Mouse (Mus musculus) intestine, embryonic 14.5 days (tissue): ENCODE data around the gene Isca2. TPM values are rescaled to one million over a fixed set of nuclear protein-coding genes. Genes with fewer than 3 reads are reported as not detected.

Experiments
- ATAC-seq: fragments of 200-750 bp; cut with Nextera tagmentation; replicated peaks from 2 replicates; pipeline ENCODE4 v1.8.0; 2017; ENCODE audit warnings: low read depth, moderate number of reproducible peaks, moderate TSS enrichment, moderate library complexity; ENCODE audit not compliant: low FRiP score, low TSS enrichment
- DNase-seq: peaks from one replicate; pipeline ENCODE4 v3.0.0-alpha.2; 2018; ENCODE audit warnings: low spot score
- H3K27ac ChIP-seq: fragments of 300-500 bp; sonication (generic); 2 replicates; pipeline ENCODE4 v1.5.1; 2014; ENCODE audit warnings: low read depth, mild to moderate bottlenecking, control low read depth
- H3K27me3 ChIP-seq: fragments of 300-500 bp; sonication (generic); replicated peaks from 2 replicates; pipeline ENCODE4 v1.6.1; 2014; ENCODE audit warnings: low read length, control low read depth; ENCODE audit not compliant: control insufficient read depth, insufficient read depth
- H3K36me3 ChIP-seq: fragments of 300-500 bp; sonication (generic); 2 replicates; pipeline ENCODE4 v1.6.1; 2014; ENCODE audit warnings: low read length, control low read depth; ENCODE audit not compliant: control insufficient read depth, insufficient read depth
- H3K4me1 ChIP-seq: fragments of 300-500 bp; sonication (generic); replicated peaks from 2 replicates; pipeline ENCODE4 v1.6.1; 2014; ENCODE audit warnings: low read length, control low read depth, mixed read lengths; ENCODE audit not compliant: control insufficient read depth, insufficient read depth
- H3K4me2 ChIP-seq: fragments of 300-500 bp; sonication (generic); 2 replicates; pipeline ENCODE4 v1.6.1; 2014; ENCODE audit warnings: low read length
- H3K4me3 ChIP-seq: fragments of 300-500 bp; sonication (generic); 2 replicates; pipeline ENCODE4 v1.5.1; 2014; ENCODE audit warnings: low read depth, low read length, control low read depth, mixed read lengths
- H3K9ac ChIP-seq: fragments of 300-500 bp; sonication (generic); 2 replicates; pipeline ENCODE4 v1.6.1; 2014; ENCODE audit warnings: mild to moderate bottlenecking, low read length
- H3K9me3 ChIP-seq: fragments of 300-500 bp; sonication (generic); 2 replicates; pipeline ENCODE4 v1.6.1; 2016; ENCODE audit warnings: low read length, control low read depth; ENCODE audit not compliant: control insufficient read depth
- WGBS: fragments of 180-500 bp; shearing (Covaris S2); extraction: QIAGEN DNeasy Blood & Tissue Kit; methylation state at CpG from one replicate; pipeline ENCODE4 v1.1.7; 2014; 5-methylcytosine and 5-hydroxymethylcytosine counted together
- polyA plus RNA-seq: library from polyadenylated mRNA; unstranded; fragments of >200 nt; fragmentation: Nextera tagmentation; extraction: Ambion mirVana; gene quantifications from 2 replicates; pipeline ENCODE4 v1.2.1, GENCODE M21; 2014

Isca2 gene
- polyA plus RNA-seq, result 135 and 143 TPM in 2 replicates

DNA sequence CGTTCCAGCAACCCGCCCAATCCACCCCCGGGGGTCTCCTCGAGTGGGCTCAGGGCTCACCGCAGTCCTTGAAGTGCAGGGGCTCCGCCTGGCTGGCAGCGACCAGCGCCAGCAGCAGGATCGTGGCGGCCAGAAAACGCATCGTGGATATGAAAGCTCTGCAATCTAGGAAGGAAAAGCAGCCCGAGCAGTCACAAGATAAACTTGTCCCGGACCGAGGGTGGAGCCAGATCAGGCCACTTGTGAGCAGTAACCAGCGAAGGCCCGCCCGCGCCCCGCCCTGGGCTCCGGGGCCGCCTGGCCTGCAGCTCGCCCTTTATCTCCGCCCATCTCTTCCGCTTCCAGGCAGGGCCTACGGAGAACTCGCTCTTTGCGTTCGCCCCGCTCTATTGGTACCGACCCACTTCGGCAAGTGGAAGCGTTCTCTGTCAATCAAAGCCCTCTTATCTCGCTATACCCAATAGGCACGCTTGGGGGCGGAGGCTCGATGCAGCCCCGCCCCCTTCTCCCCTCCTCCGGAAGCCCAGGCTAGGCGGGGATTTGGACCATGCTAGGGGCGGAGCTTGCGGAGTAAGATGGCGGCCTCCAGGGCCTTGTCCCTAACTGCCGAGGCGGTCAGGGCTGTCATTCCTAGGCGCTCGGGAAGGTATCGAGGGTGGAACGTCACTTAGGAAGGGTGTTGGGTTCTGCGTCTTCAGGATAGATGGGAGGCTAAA lies at the start of gene Isca2, which contains the start of gene Npc2:
TSS of gene Isca2 (plus strand) at position 526 of the 716 bp plus-strand sequence.
TSS of gene Npc2 (minus strand) at position 427 of the 716 bp plus-strand sequence.
- no peaks in the 10 kb centered on the region for H3K9me3 ChIP-seq
- H3K27me3 ChIP-seq, result no peaks in the 10 kb centered on the region
- peak within 1 kb of the TSS; percentile 75 for H3K4me2 ChIP-seq
- DNase-seq, result peak; percentile 95
- ATAC-seq, result peak; percentile 99
- H3K4me3 ChIP-seq, result peak within 1 kb of the TSS; percentile 88
- peaks cover 11% of the 10 kb centered on the region; the same call in 1 of the 2 replicates for H3K4me1 ChIP-seq
- H3K27ac ChIP-seq, result peak within 1 kb of the TSS; percentile 92
- peak within 1 kb of the TSS; percentile 83 for H3K9ac ChIP-seq
- under 1% methylated on average over 50 of the region's 50 CpGs for WGBS
- H3K36me3 ChIP-seq, result peaks cover 11% of the 10 kb centered on the region

- no peaks in the 10 kb centered on the region for H3K9me3 ChIP-seq
- H3K27ac ChIP-seq, result no peak overlapping the region
- 76% methylated on average over 4 of the region's 4 CpGs for WGBS
- no peaks in the 10 kb centered on the region for H3K27me3 ChIP-seq
- no peak for ATAC-seq
- H3K4me1 ChIP-seq, result no peaks in the 10 kb centered on the region
- H3K9ac ChIP-seq, result no peak overlapping the region
- DNase-seq, result no peak
- no peaks in the 10 kb centered on the region for H3K36me3 ChIP-seq
- no peak overlapping the region for H3K4me3 ChIP-seq
- H3K4me2 ChIP-seq, result no peak overlapping the region
These were observed 46.7 kb upstream of the Isca2 start for GRCm38 (mm10) chr12:84726391-84726790.

GRCm38 (mm10) chr12:84726986-84727385 lies 46.1 kb upstream of the Isca2 start:
- Histone ChIP-seq H3K9ac (no peak overlapping the region), H3K27me3 (no peaks in the 10 kb centered on the region), H3K4me3 (no peak overlapping the region), H3K4me1 (no peaks in the 10 kb centered on the region), H3K9me3 (no peaks in the 10 kb centered on the region), H3K27ac (no peak overlapping the region), H3K4me2 (no peak overlapping the region), H3K36me3 (no peaks in the 10 kb centered on the region)
- no peak for DNase-seq
- ATAC-seq, result no peak
- 13% methylated on average over 4 of the region's 4 CpGs for WGBS

GRCm38 (mm10) chr12:84727434-84727833 lies 45.6 kb upstream of the Isca2 start:
- Histone ChIP-seq H3K4me1 (no peaks in the 10 kb centered on the region), H3K4me2 (no peak overlapping the region), H3K36me3 (no peaks in the 10 kb centered on the region), H3K4me3 (no peak overlapping the region), H3K9ac (no peak overlapping the region), H3K9me3 (no peaks in the 10 kb centered on the region), H3K27ac (no peak overlapping the region), H3K27me3 (no peaks in the 10 kb centered on the region)
- ATAC-seq (no peak), DNase-seq (no peak)
- 37% methylated on average over 5 of the region's 5 CpGs for WGBS

GRCm38 (mm10) chr12:84728421-84728820 lies 44.6 kb upstream of the Isca2 start:
- Histone ChIP-seq H3K4me1 (no peaks in the 10 kb centered on the region), H3K27me3 (no peaks in the 10 kb centered on the region), H3K9ac (no peak overlapping the region), H3K4me3 (no peak overlapping the region), H3K27ac (no peak overlapping the region), H3K4me2 (no peak overlapping the region), H3K9me3 (no peaks in the 10 kb centered on the region), H3K36me3 (no peaks in the 10 kb centered on the region)
- no peak for ATAC-seq
- DNase-seq, result no peak
- WGBS, result 93% methylated on average over 10 of the region's 10 CpGs

DNA sequence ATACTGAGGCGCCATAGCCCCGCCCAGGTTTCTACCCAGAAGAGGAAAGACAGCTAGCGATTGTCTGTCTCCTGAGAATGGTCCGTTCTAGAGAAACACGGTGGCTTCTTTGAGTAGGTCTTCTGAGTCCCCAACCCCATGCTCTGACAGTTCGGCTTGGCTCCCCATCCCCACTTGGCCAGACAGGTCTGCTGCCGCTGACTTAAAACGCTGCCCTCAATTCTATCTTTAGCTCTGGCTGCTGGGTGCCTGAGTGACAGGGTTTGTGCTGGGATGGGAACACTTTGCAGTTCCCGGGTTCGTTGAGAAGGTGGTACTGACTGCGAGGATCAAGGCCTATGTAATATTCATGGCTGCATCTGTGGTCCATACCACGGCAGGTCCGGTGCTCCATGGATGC lies 39.7 kb upstream of the Isca2 start:
- H3K9ac ChIP-seq, result no peak overlapping the region

GRCm38 (mm10) chr12:84743496-84743895 lies 29.6 kb upstream of the Isca2 start:
- ATAC-seq (no peak), DNase-seq (no peak)
- Histone ChIP-seq H3K27ac (no peak overlapping the region), H3K27me3 (no peaks in the 10 kb centered on the region), H3K9me3 (no peaks in the 10 kb centered on the region), H3K9ac (no peak overlapping the region), H3K4me1 (no peaks in the 10 kb centered on the region), H3K36me3 (no peaks in the 10 kb centered on the region), H3K4me3 (no peak overlapping the region), H3K4me2 (no peak overlapping the region)
- 83% methylated on average over 10 of the region's 10 CpGs for WGBS

More for the DNA sequence above, 39.7 kb upstream of the Isca2 start:
- H3K4me3 ChIP-seq, result no peak overlapping the region
- no peaks in the 10 kb centered on the region for H3K9me3 ChIP-seq
- H3K27me3 ChIP-seq, result no peaks in the 10 kb centered on the region
- DNase-seq, result no peak
- WGBS, result 71% methylated on average over 13 of the region's 13 CpGs
- H3K27ac ChIP-seq, result no peak overlapping the region
- no peaks in the 10 kb centered on the region for H3K36me3 ChIP-seq
- no peak overlapping the region for H3K4me2 ChIP-seq
- no peak for ATAC-seq
- no peaks in the 10 kb centered on the region for H3K4me1 ChIP-seq

- ATAC-seq, result no peak
- H3K36me3 ChIP-seq, result no peaks in the 10 kb centered on the region
- no peak overlapping the region for H3K4me2 ChIP-seq
- no peaks in the 10 kb centered on the region for H3K4me1 ChIP-seq
- 58% methylated on average over 4 of the region's 4 CpGs for WGBS
- H3K4me3 ChIP-seq, result no peak overlapping the region
- H3K27me3 ChIP-seq, result no peaks in the 10 kb centered on the region
- H3K27ac ChIP-seq, result no peak overlapping the region
- DNase-seq, result no peak
- H3K9me3 ChIP-seq, result no peaks in the 10 kb centered on the region
- no peak overlapping the region for H3K9ac ChIP-seq
These were observed 27.4 kb upstream of the Isca2 start for GRCm38 (mm10) chr12:84745700-84746099.

DNA sequence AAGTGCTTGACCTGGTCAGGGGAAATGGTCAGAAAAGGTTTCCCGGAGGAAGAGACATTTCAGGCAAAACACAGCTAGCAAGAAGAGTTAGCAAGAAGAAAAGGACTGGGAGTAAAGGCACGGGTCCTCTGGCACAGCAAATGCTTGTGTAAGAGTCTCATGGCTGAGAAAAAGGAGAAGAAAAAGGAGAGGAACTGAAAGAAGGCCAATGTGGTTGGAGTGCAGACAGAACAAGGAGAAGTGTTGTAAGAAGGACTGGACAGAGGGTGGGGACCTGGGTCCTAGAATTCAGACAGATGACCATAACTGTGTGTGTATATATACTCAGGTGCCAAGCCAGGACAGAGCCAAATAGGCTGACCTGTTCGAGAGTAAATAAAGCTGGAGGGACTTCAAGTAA lies 24.9 kb upstream of the Isca2 start:
- no peak for DNase-seq
- no peaks in the 10 kb centered on the region for H3K4me1 ChIP-seq
- no peaks in the 10 kb centered on the region for H3K9me3 ChIP-seq
- no peak overlapping the region for H3K4me3 ChIP-seq
- no peak overlapping the region for H3K27ac ChIP-seq
- no peaks in the 10 kb centered on the region for H3K36me3 ChIP-seq
- H3K27me3 ChIP-seq, result no peaks in the 10 kb centered on the region
- H3K4me2 ChIP-seq, result no peak overlapping the region
- 69% methylated on average over 3 of the region's 3 CpGs for WGBS
- H3K9ac ChIP-seq, result no peak overlapping the region
- no peak for ATAC-seq
